Mouse (Mus musculus): Measurements from ENCODE around the gene Ankrd2. TPM values are rescaled to one million over a fixed set of nuclear protein-coding genes. Genes with fewer than 3 reads are reported as not detected.

The Ankrd2 gene
- total and polyA plus RNA-seq, 3 experiments, result not detected

GRCm38 (mm10) chr19:42033611-42034010 is 2.2 kb upstream of the Ankrd2 start:
- no peak for DNase-seq (ENCODE audit: low read depth, low spot score)

GRCm38 (mm10) chr19:42034146-42034775 is 1.5 kb upstream of the Ankrd2 start:
- Histone ChIP-seq H3K27me3 (ENCODE audit: control insufficient read depth in 1 of 2, insufficient read depth in 2 of 2, low read length in 2 of 2) (no peaks in the 10 kb centered on the region; a peak in 2 of 4 replicates), H3K9me3 (replicated peaks; ENCODE audit: insufficient read depth, low read length) (no peaks in the 10 kb centered on the region), H3K27ac (ENCODE audit: control insufficient read depth, low read depth, low read length) (0 out of 2 replicates have a peak overlapping the region, but pooled peaks have one; percentile 8), H3K36me3 (ENCODE audit: control insufficient read depth in 1 of 2, insufficient read depth in 2 of 2, low read length in 2 of 2) (no peaks in the 10 kb centered on the region), H3K4me1 (ENCODE audit: control insufficient read depth in 1 of 2, insufficient read depth in 2 of 2, low read length in 2 of 2) (peaks cover 0 to 7% of the 10 kb centered on the region in 2 experiments; a peak in 3 of 4 replicates), H3K4me3 (ENCODE audit: control insufficient read depth in 1 of 2, insufficient read depth in 1 of 2, low read depth in 2 of 2, low read length in 2 of 2) (no peak overlapping the region), H3K79me2 (ENCODE audit: control insufficient read depth, insufficient read depth, low read length, poor library complexity) (no peaks in the 10 kb centered on the region), H3K9ac (ENCODE audit: control insufficient read depth, low read depth, low read length, poor library complexity, severe bottlenecking) (no peak overlapping the region)
- no peak for TF ChIP-seq NELFE (IDR thresholded peaks at IDR 0.05; ENCODE audit: low read depth, low read length)
- TF ChIP-seq MXI1 (IDR thresholded peaks at IDR 0.05; ENCODE audit: low read depth, low read length), result no peak; the same call in 1 of the 2 replicates
- peak; percentile 43; the same call in 1 of the 2 replicates for TF ChIP-seq ELF1 (IDR thresholded peaks at IDR 0.05; ENCODE audit: low read depth, low read length)
- no peak for TF ChIP-seq ZKSCAN1 (IDR thresholded peaks at IDR 0.05; ENCODE audit: low read depth, low read length)
- no peak for TF ChIP-seq USF2 (IDR thresholded peaks at IDR 0.05; ENCODE audit: borderline replicate concordance in 1 of 2, insufficient read depth in 1 of 2, low read depth in 1 of 2, low read length in 2 of 2)
- peak; percentile 36 for TF ChIP-seq USF1 (IDR thresholded peaks at IDR 0.05; ENCODE audit: low read depth, low read length)
- DNase-seq (ENCODE audit: low read depth, low spot score), result peak; percentile 49

More at GRCm38 (mm10) chr19:42033611-42034010, 2.2 kb upstream of the Ankrd2 start:
- H3K27me3 ChIP-seq (ENCODE audit: control insufficient read depth in 1 of 2, insufficient read depth in 2 of 2, low read length in 2 of 2), result no peaks in the 10 kb centered on the region; a peak in 1 of 4 replicates
- no peak overlapping the region for H3K9ac ChIP-seq (ENCODE audit: control insufficient read depth, low read depth, low read length, poor library complexity, severe bottlenecking)
- TF ChIP-seq POLR2AphosphoS2 (IDR thresholded peaks at IDR 0.05; ENCODE audit: low read length) (no peak), GABPA (IDR thresholded peaks at IDR 0.05; ENCODE audit: low read depth, low read length) (no peak), UBTF (IDR thresholded peaks at IDR 0.05; ENCODE audit: borderline replicate concordance, insufficient read depth, low read depth, low read length) (no peak), JUND (IDR thresholded peaks at IDR 0.05; ENCODE audit: low read depth, low read length) (no peak), E2F4 (IDR thresholded peaks at IDR 0.05; ENCODE audit: borderline replicate concordance, low read depth, low read length) (no peak)
- H3K27ac ChIP-seq (ENCODE audit: control insufficient read depth, low read depth, low read length), result no peak overlapping the region
- no peaks in the 10 kb centered on the region for H3K9me3 ChIP-seq (replicated peaks; ENCODE audit: insufficient read depth, low read length)
- H3K4me1 ChIP-seq (ENCODE audit: control insufficient read depth in 1 of 2, insufficient read depth in 2 of 2, low read length in 2 of 2), result peaks cover 0 to 7% of the 10 kb centered on the region in 2 experiments; a peak in 3 of 4 replicates
- no peak overlapping the region for H3K4me3 ChIP-seq (ENCODE audit: control insufficient read depth in 1 of 2, insufficient read depth in 1 of 2, low read depth in 2 of 2, low read length in 2 of 2)
- H3K79me2 ChIP-seq (ENCODE audit: control insufficient read depth, insufficient read depth, low read length, poor library complexity), result no peaks in the 10 kb centered on the region
- no peaks in the 10 kb centered on the region for H3K36me3 ChIP-seq (ENCODE audit: control insufficient read depth in 1 of 2, insufficient read depth in 2 of 2, low read length in 2 of 2)

- no peak for DNase-seq (ENCODE audit: low read depth, low spot score)
- H3K9me3 ChIP-seq (replicated peaks; ENCODE audit: insufficient read depth, low read length), result no peaks in the 10 kb centered on the region
- no peak overlapping the region for H3K27ac ChIP-seq (ENCODE audit: control insufficient read depth, low read depth, low read length)
- peaks cover 3 to 4% of the 10 kb centered on the region in 2 experiments; a peak in 3 of 4 replicates for H3K27me3 ChIP-seq (ENCODE audit: control insufficient read depth in 1 of 2, insufficient read depth in 2 of 2, low read length in 2 of 2)
- TF ChIP-seq ZNF384 (IDR thresholded peaks at IDR 0.05; ENCODE audit: low read depth, low read length) (no peak), MYC (IDR thresholded peaks at IDR 0.05; ENCODE audit: low read depth, low read length) (no peak), POLR2AphosphoS2 (IDR thresholded peaks at IDR 0.05; ENCODE audit: low read length) (no peak), USF1 (IDR thresholded peaks at IDR 0.05; ENCODE audit: low read depth, low read length) (no peak), KAT2A (conservative IDR thresholded peaks at IDR 0.05; ENCODE audit: low read depth, low read length) (no peak), USF2 (IDR thresholded peaks at IDR 0.05; ENCODE audit: borderline replicate concordance in 1 of 2, insufficient read depth in 1 of 2, low read depth in 1 of 2, low read length in 2 of 2) (no peak), TAL1 (IDR thresholded peaks at IDR 0.05; ENCODE audit: low read length) (no peak), TBP (IDR thresholded peaks at IDR 0.05; ENCODE audit: low read depth, low read length) (no peak), SIN3A (IDR thresholded peaks at IDR 0.05; ENCODE audit: low read length) (no peak), JUND (IDR thresholded peaks at IDR 0.05; ENCODE audit: low read depth, low read length) (no peak), NRF1 (IDR thresholded peaks at IDR 0.05; ENCODE audit: insufficient read depth, low read depth, low read length, poor library complexity, severe bottlenecking) (no peak), MEF2A (IDR thresholded peaks at IDR 0.05; ENCODE audit: extremely low read depth, insufficient replicate concordance, low read depth, low read length, poor library complexity, severe bottlenecking) (no peak), GATA1 (IDR thresholded peaks at IDR 0.05; ENCODE audit: low read depth, low read length) (no peak), BHLHE40 (IDR thresholded peaks at IDR 0.05; ENCODE audit: borderline replicate concordance, low read depth, low read length) (no peak)
- no peak overlapping the region; a peak in 1 of 4 replicates for H3K4me3 ChIP-seq (ENCODE audit: control insufficient read depth in 1 of 2, insufficient read depth in 1 of 2, low read depth in 2 of 2, low read length in 2 of 2)
- H3K4me1 ChIP-seq (ENCODE audit: control insufficient read depth in 1 of 2, insufficient read depth in 2 of 2, low read length in 2 of 2), result peaks cover 0 to 7% of the 10 kb centered on the region in 2 experiments; a peak in 3 of 4 replicates
- no peaks in the 10 kb centered on the region for H3K79me2 ChIP-seq (ENCODE audit: control insufficient read depth, insufficient read depth, low read length, poor library complexity)
- H3K9ac ChIP-seq (ENCODE audit: control insufficient read depth, low read depth, low read length, poor library complexity, severe bottlenecking), result 0 out of 2 replicates have a peak overlapping the region, but pooled peaks have one; percentile 1
- H3K36me3 ChIP-seq (ENCODE audit: control insufficient read depth in 1 of 2, insufficient read depth in 2 of 2, low read length in 2 of 2), result no peaks in the 10 kb centered on the region
These were observed 832 bp upstream of the Ankrd2 start for GRCm38 (mm10) chr19:42034881-42035455.

Measured in MEL (cell line).